In genomic region chr5:135029007-135029854, GRCm38 (mm10) we compare ENCODE assay signal across 8 mouse cellular contexts. TPM values are rescaled to one million over a fixed set of nuclear protein-coding genes. Genes with fewer than 3 reads are reported as not detected.
A peak's percentile ranks its signal among the peaks of the same experiment; 100 is the strongest.
DNase-seq lines count a peak whose midpoint lies in the region; ATAC-seq and TF ChIP-seq lines count a peak whose summit lies in the region.

No protein-coding gene starts in this region.

- DNase-seq in hindbrain, embryonic 14.5 days (ENCODE audit: low spot score) = no peak
- DNase-seq in MEL (ENCODE audit: low read depth, low spot score) = peak; percentile 90
- peak; percentile 82 to 91 for DNase-seq in cerebellum, postnatal 25 days
- no peak for DNase-seq in embryo, embryonic 10 days (ENCODE audit: low spot score)

- no peak overlapping the region; the same call in 1 of the 2 replicates for H3K27ac ChIP-seq in hindbrain, embryonic 15.5 days (replicated peaks)
- H3K27ac ChIP-seq in hindbrain, embryonic 14.5 days = no peak overlapping the region
- peak overlapping the region; percentile 57 for H3K27ac ChIP-seq in MEL (ENCODE audit: control insufficient read depth, low read depth, low read length)
- H3K27ac ChIP-seq in liver, embryonic 15.5 days (replicated peaks) = peak overlapping the region; percentile 51

- TF ChIP-seq CTCF in MEL (IDR thresholded peaks at IDR 0.05 in 2 of 3, conservative IDR thresholded peaks at IDR 0.05 in 1 of 3; ENCODE audit: control insufficient read depth in 1 of 3, insufficient read depth in 1 of 3, low read depth in 2 of 3, low read length in 3 of 3, poor library complexity in 1 of 3, severe bottlenecking in 1 of 3) = no peak

- H3K36me3 ChIP-seq in hindbrain, embryonic 15.5 days = no peaks in the 10 kb centered on the region
- H3K36me3 ChIP-seq in hindbrain, embryonic 14.5 days (replicated peaks; ENCODE audit: control insufficient read depth, insufficient read depth) = no peaks in the 10 kb centered on the region; the same call in 1 of the 2 replicates
- H3K36me3 ChIP-seq in MEL (ENCODE audit: control insufficient read depth in 1 of 2, insufficient read depth in 2 of 2, low read length in 2 of 2) = peaks cover 0 to 20% of the 10 kb centered on the region in 2 experiments; a peak in 2 of 4 replicates
- H3K36me3 ChIP-seq in liver, embryonic 15.5 days (replicated peaks) = no peaks in the 10 kb centered on the region

- no peak for TF ChIP-seq POLR2A in MEL (IDR thresholded peaks at IDR 0.05; ENCODE audit: control insufficient read depth in 1 of 2, insufficient read depth in 1 of 2, low read depth in 1 of 2, low read length in 2 of 2, poor library complexity in 1 of 2)

- H3K27me3 ChIP-seq in hindbrain, embryonic 15.5 days = no peaks in the 10 kb centered on the region
- no peaks in the 10 kb centered on the region for H3K27me3 ChIP-seq in hindbrain, embryonic 14.5 days (ENCODE audit: control insufficient read depth, insufficient read depth, low read length)
- no peaks in the 10 kb centered on the region for H3K27me3 ChIP-seq in MEL (ENCODE audit: control insufficient read depth in 1 of 2, insufficient read depth in 2 of 2, low read length in 2 of 2)
- H3K27me3 ChIP-seq in liver, embryonic 15.5 days = peaks cover 20% of the 10 kb centered on the region

- TF ChIP-seq RAD21 in MEL (IDR thresholded peaks at IDR 0.05; ENCODE audit: low read depth, low read length) = no peak

- no peak for ATAC-seq in hindbrain, embryonic 15.5 days (ENCODE audit: low FRiP score, low read depth)
- ATAC-seq in hindbrain, embryonic 14.5 days (ENCODE audit: low FRiP score) = no peak
- peak; percentile 52 to 68; a peak in 3 of 4 replicates for ATAC-seq in hematopoietic stem cell, adult 5-6 weeks (replicated peaks in 1 of 2; ENCODE audit: insufficient read depth in 1 of 2, low FRiP score in 2 of 2, low TSS enrichment in 1 of 2, low read depth in 1 of 2, poor library complexity in 2 of 2, severe bottlenecking in 2 of 2)
- peak; percentile 35; the same call in 1 of the 2 replicates for ATAC-seq in liver, embryonic 15.5 days (ENCODE audit: insufficient read depth)
- no peak for ATAC-seq in inflammation-experienced regulatory T-cells, adult 6 months

- TF ChIP-seq EP300 in MEL (IDR thresholded peaks at IDR 0.05; ENCODE audit: low read depth in 1 of 2, low read length in 2 of 2) = peak; percentile 62 to 85

- H3K9me3 ChIP-seq in hindbrain, embryonic 15.5 days = no peaks in the 10 kb centered on the region
- no peaks in the 10 kb centered on the region for H3K9me3 ChIP-seq in hindbrain, embryonic 14.5 days (ENCODE audit: control insufficient read depth, low read length)
- no peaks in the 10 kb centered on the region for H3K9me3 ChIP-seq in MEL (replicated peaks; ENCODE audit: insufficient read depth, low read length)
- no peaks in the 10 kb centered on the region for H3K9me3 ChIP-seq in liver, embryonic 15.5 days (replicated peaks)

- H3K4me2 ChIP-seq in hindbrain, embryonic 15.5 days = peak overlapping the region; percentile 22
- no peak overlapping the region for H3K4me2 ChIP-seq in hindbrain, embryonic 14.5 days (replicated peaks)
- H3K4me2 ChIP-seq in liver, embryonic 15.5 days = peak overlapping the region; percentile 39

- H3K4me3 ChIP-seq in hindbrain, embryonic 15.5 days = no peak overlapping the region
- no peak overlapping the region for H3K4me3 ChIP-seq in hindbrain, embryonic 14.5 days (replicated peaks; ENCODE audit: low read length)
- H3K4me3 ChIP-seq in MEL (ENCODE audit: control insufficient read depth in 1 of 2, insufficient read depth in 1 of 2, low read depth in 2 of 2, low read length in 2 of 2) = peak overlapping the region in 1 of 2 experiments; percentile 42; a peak in 2 of 4 replicates
- no peak overlapping the region for H3K4me3 ChIP-seq in liver, embryonic 15.5 days (replicated peaks)

- WGBS in hindbrain, embryonic 15.5 days = 48% methylated on average over 18 of the region's 18 CpGs
- 53% methylated on average over 18 of the region's 18 CpGs for WGBS in hindbrain, embryonic 14.5 days
- WGBS in liver, embryonic 15.5 days (ENCODE audit: insufficient replicate concordance) = 31% methylated on average over 18 of the region's 18 CpGs

- H3K9ac ChIP-seq in hindbrain, embryonic 15.5 days = no peak overlapping the region
- no peak overlapping the region for H3K9ac ChIP-seq in hindbrain, embryonic 14.5 days
- H3K9ac ChIP-seq in MEL (ENCODE audit: control insufficient read depth, low read depth, low read length, poor library complexity, severe bottlenecking) = peak overlapping the region; percentile 40; the same call in 1 of the 2 replicates
- no peak overlapping the region for H3K9ac ChIP-seq in liver, embryonic 15.5 days

- no peaks in the 10 kb centered on the region for H3K79me2 ChIP-seq in MEL (ENCODE audit: control insufficient read depth, insufficient read depth, low read length, poor library complexity)

- peaks cover 31% of the 10 kb centered on the region for H3K4me1 ChIP-seq in hindbrain, embryonic 15.5 days (replicated peaks)
- peaks cover 16% of the 10 kb centered on the region for H3K4me1 ChIP-seq in hindbrain, embryonic 14.5 days (replicated peaks; ENCODE audit: control insufficient read depth, insufficient read depth, low read length)
- H3K4me1 ChIP-seq in MEL (ENCODE audit: control insufficient read depth in 1 of 2, insufficient read depth in 2 of 2, low read length in 2 of 2) = peaks cover 12 to 31% of the 10 kb centered on the region in 2 experiments
- peaks cover 29% of the 10 kb centered on the region for H3K4me1 ChIP-seq in liver, embryonic 15.5 days (replicated peaks)

TF ChIP-seq in MEL, 35 proteins besides CTCF, POLR2A, EP300 and RAD21 (continues in another document):
- no peak for TF ChIP-seq POLR2AphosphoS5 (IDR thresholded peaks at IDR 0.05; ENCODE audit: borderline replicate concordance, low read depth, low read length)
- TF ChIP-seq ZKSCAN1 (IDR thresholded peaks at IDR 0.05; ENCODE audit: low read depth, low read length) = no peak
- no peak for TF ChIP-seq ELF1 (IDR thresholded peaks at IDR 0.05; ENCODE audit: low read depth, low read length)
- TF ChIP-seq GABPA (IDR thresholded peaks at IDR 0.05; ENCODE audit: low read depth, low read length) = no peak
- TF ChIP-seq SMC3 (IDR thresholded peaks at IDR 0.05; ENCODE audit: low read depth, low read length) = no peak

RNA-seq across cellular contexts. Expression of gene Stx1a, which starts 5.9 kb away (rescaled TPM):
- 127 and 145 TPM in 2 replicates for polyA plus RNA-seq in hindbrain, embryonic 15.5 days (2015; fragmentation: Nextera tagmentation; extraction: Ambion mirVana)
- polyA plus RNA-seq in hindbrain, embryonic 14.5 days (2014; fragmentation: Nextera tagmentation; extraction: Ambion mirVana) = 113 and 134 TPM in 2 replicates
- 3.2 and 3.3 TPM in 2 replicates for total RNA-seq in MEL (2012; rRNA removed)
- polyA plus RNA-seq in MEL (2012; ENCODE audit: insufficient read depth in 1 of 2, insufficient read length in 2 of 2, low read depth in 1 of 2, low replicate concordance in 2 of 2, missing spikeins in 1 of 2) = 1 to 10 TPM in 1 of 2 experiments, not detected in 1; 6.0 TPM
- total RNA-seq in hematopoietic stem cell, adult 5-6 weeks (2017) = not detected in 2 replicates
- 1.1 and 1.3 TPM in 2 replicates for polyA plus RNA-seq in liver, embryonic 15.5 days (2015; fragmentation: Nextera tagmentation; extraction: Ambion mirVana)
- 10 to 100 TPM in 2 of 3 experiments, 1 to 10 TPM in 1; 4.4 to 24.9 (median 20.8) TPM for polyA plus RNA-seq in inflammation-experienced regulatory T-cells, adult 6 months (2017; shearing (Covaris generic))

RNA-seq across cellular contexts. Expression of gene Abhd11, which starts 20.3 kb away (rescaled TPM):
- polyA plus RNA-seq in hindbrain, embryonic 15.5 days (2015; fragmentation: Nextera tagmentation; extraction: Ambion mirVana) = 68.1 and 68.3 TPM in 2 replicates
- polyA plus RNA-seq in hindbrain, embryonic 14.5 days (2014; fragmentation: Nextera tagmentation; extraction: Ambion mirVana) = 62.7 and 72.3 TPM in 2 replicates
- 43.0 and 55.9 TPM in 2 replicates for total RNA-seq in MEL (2012; rRNA removed)
- polyA plus RNA-seq in MEL (2012; ENCODE audit: insufficient read depth in 1 of 2, insufficient read length in 2 of 2, low read depth in 1 of 2, low replicate concordance in 2 of 2, missing spikeins in 1 of 2) = 10 to 100 TPM in 1 of 2 experiments, not detected in 1; 51.7 TPM
- 27.1 and 41.0 TPM in 2 replicates for total RNA-seq in hematopoietic stem cell, adult 5-6 weeks (2017)
- 26.6 and 27.1 TPM in 2 replicates for polyA plus RNA-seq in liver, embryonic 15.5 days (2015; fragmentation: Nextera tagmentation; extraction: Ambion mirVana)
- 10 to 100 TPM; 26.7 to 80.0 (median 60.4) TPM for polyA plus RNA-seq in inflammation-experienced regulatory T-cells, adult 6 months (2017; shearing (Covaris generic))

RNA-seq across cellular contexts. Expression of gene Dnajc30, which starts 34.8 kb away (rescaled TPM):
- 41.1 and 42.9 TPM in 2 replicates for polyA plus RNA-seq in hindbrain, embryonic 15.5 days (2015; fragmentation: Nextera tagmentation; extraction: Ambion mirVana)
- 42.5 and 43.0 TPM in 2 replicates for polyA plus RNA-seq in hindbrain, embryonic 14.5 days (2014; fragmentation: Nextera tagmentation; extraction: Ambion mirVana)
- 6.5 and 7.4 TPM in 2 replicates for total RNA-seq in MEL (2012; rRNA removed)
- polyA plus RNA-seq in MEL (2012; ENCODE audit: insufficient read depth in 1 of 2, insufficient read length in 2 of 2, low read depth in 1 of 2, low replicate concordance in 2 of 2, missing spikeins in 1 of 2) = 10 to 100 TPM in 1 of 2 experiments, not detected in 1; 15.6 TPM
- total RNA-seq in hematopoietic stem cell, adult 5-6 weeks (2017) = 4.2 and 7.8 TPM in 2 replicates
- 14.3 and 14.9 TPM in 2 replicates for polyA plus RNA-seq in liver, embryonic 15.5 days (2015; fragmentation: Nextera tagmentation; extraction: Ambion mirVana)
- 10 to 100 TPM; 18.9 to 32.0 (median 30.4) TPM for polyA plus RNA-seq in inflammation-experienced regulatory T-cells, adult 6 months (2017; shearing (Covaris generic))

RNA-seq across cellular contexts. Expression of gene Bud23, which starts 35.5 kb away (rescaled TPM):
- polyA plus RNA-seq in hindbrain, embryonic 15.5 days (2015; fragmentation: Nextera tagmentation; extraction: Ambion mirVana) = 76.3 and 80.3 TPM in 2 replicates
- polyA plus RNA-seq in hindbrain, embryonic 14.5 days (2014; fragmentation: Nextera tagmentation; extraction: Ambion mirVana) = 61.9 and 63.3 TPM in 2 replicates
- total RNA-seq in MEL (2012; rRNA removed) = 87.5 and 101 TPM in 2 replicates
- 100 to 1,000 TPM in 1 of 2 experiments, not detected in 1; 222 TPM for polyA plus RNA-seq in MEL (2012; ENCODE audit: insufficient read depth in 1 of 2, insufficient read length in 2 of 2, low read depth in 1 of 2, low replicate concordance in 2 of 2, missing spikeins in 1 of 2)
- 28.5 and 51.7 TPM in 2 replicates for total RNA-seq in hematopoietic stem cell, adult 5-6 weeks (2017)
- 52.7 and 56.4 TPM in 2 replicates for polyA plus RNA-seq in liver, embryonic 15.5 days (2015; fragmentation: Nextera tagmentation; extraction: Ambion mirVana)
- 10 to 100 TPM; 63.3 to 71.1 (median 67.0) TPM for polyA plus RNA-seq in inflammation-experienced regulatory T-cells, adult 6 months (2017; shearing (Covaris generic))

RNA-seq across cellular contexts. Expression of gene Cldn3, which starts 43.2 kb away (rescaled TPM):
- 2.2 and 2.8 TPM in 2 replicates for polyA plus RNA-seq in hindbrain, embryonic 15.5 days (2015; fragmentation: Nextera tagmentation; extraction: Ambion mirVana)
- polyA plus RNA-seq in hindbrain, embryonic 14.5 days (2014; fragmentation: Nextera tagmentation; extraction: Ambion mirVana) = 2.1 and 2.6 TPM in 2 replicates
- total RNA-seq in MEL (2012; rRNA removed) = not detected in 2 replicates
- polyA plus RNA-seq in MEL (2012; ENCODE audit: insufficient read depth in 1 of 2, insufficient read length in 2 of 2, low read depth in 1 of 2, low replicate concordance in 2 of 2, missing spikeins in 1 of 2) = 1 to 10 TPM in 1 of 2 experiments, not detected in 1; 1.1 TPM
- not detected in 2 replicates for total RNA-seq in hematopoietic stem cell, adult 5-6 weeks (2017)
- polyA plus RNA-seq in liver, embryonic 15.5 days (2015; fragmentation: Nextera tagmentation; extraction: Ambion mirVana) = 1.2 and 2.1 TPM in 2 replicates
- polyA plus RNA-seq in inflammation-experienced regulatory T-cells, adult 6 months (2017; shearing (Covaris generic)) = not detected

Comparison
In these comparisons a context has a peak if more than half of its experiments do, and no peak if none do; other contexts are left out.
1. ATAC-seq: peak in hematopoietic stem cell, adult 5-6 weeks (2 of 2) and liver, embryonic 15.5 days (single experiment); none in hindbrain, embryonic 15.5 days (single experiment), hindbrain, embryonic 14.5 days (single experiment) and inflammation-experienced regulatory T-cells, adult 6 months (single experiment).
2. H3K27ac ChIP-seq: peak in MEL (single experiment) and liver, embryonic 15.5 days (single experiment); none in hindbrain, embryonic 15.5 days (single experiment) and hindbrain, embryonic 14.5 days (single experiment).
3. DNase-seq: peak in MEL (single experiment) and cerebellum, postnatal 25 days (2 of 2); none in hindbrain, embryonic 14.5 days (single experiment) and embryo, embryonic 10 days (single experiment).